Mouse (Mus musculus): ENCODE results near the gene Tmem126a. TPM values are rescaled to one million over a fixed set of nuclear protein-coding genes. Genes with fewer than 3 reads are reported as not detected.
A peak's percentile ranks its signal among the peaks of the same experiment; 100 is the strongest.

Tmem126a gene
- polyA plus RNA-seq (2012; rRNA removed) = 38.7 and 52.9 TPM in 2 replicates

DNA sequence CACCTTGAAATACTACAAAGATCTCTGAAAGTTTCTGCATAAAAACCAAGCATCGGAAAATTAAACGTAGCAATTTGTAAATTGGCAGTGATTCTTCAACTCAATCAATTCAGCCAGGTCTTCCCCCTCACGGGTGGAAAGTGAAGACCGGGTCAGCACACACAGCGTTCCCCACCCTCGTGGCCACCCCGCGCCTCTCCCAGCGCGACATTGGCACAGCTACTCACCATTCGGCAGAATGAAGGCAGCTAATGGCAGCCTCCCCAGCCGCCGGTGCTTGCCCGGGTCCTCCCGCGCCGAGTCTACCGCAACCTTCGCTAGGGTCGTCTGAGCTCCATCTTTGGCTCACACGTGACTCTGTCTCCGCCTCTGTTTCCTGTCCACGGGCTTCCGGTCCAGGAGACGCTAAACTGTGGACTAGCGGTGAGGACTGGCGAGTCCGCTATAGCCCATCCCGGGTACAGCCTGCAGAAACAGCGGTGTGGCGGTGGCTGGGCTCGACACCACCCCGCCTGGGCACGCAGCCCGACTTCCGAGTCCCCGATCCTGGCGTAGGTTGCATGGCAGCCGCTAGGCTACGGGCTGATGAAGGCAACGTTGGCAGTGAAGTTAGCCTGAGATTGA lies at the start of gene Tmem126a:
TSS of gene Tmem126a (minus strand) at position 385 of the 624 bp plus-strand sequence.
- Histone ChIP-seq H3K36me3 (ENCODE audit: control insufficient read depth, insufficient read depth, low read length) (peaks cover 1% of the 10 kb centered on the region; the same call in 1 of the 2 replicates), H3K4me3 (ENCODE audit: insufficient read depth, low read depth, low read length) (peak within 1 kb of the TSS; percentile 67), H3K27ac (ENCODE audit: insufficient read depth, low read depth, low read length) (peak within 1 kb of the TSS; percentile 85), H3K4me1 (ENCODE audit: control insufficient read depth, insufficient read depth, low read length) (peaks cover 8% of the 10 kb centered on the region), H3K27me3 (replicated peaks; ENCODE audit: control insufficient read depth, insufficient read depth, low read length) (no peaks in the 10 kb centered on the region)
- TF ChIP-seq POLR2A (IDR thresholded peaks at IDR 0.05; ENCODE audit: low read depth, low read length) (peak; percentile 84), CTCF (conservative IDR thresholded peaks at IDR 0.05; ENCODE audit: insufficient read depth, insufficient read length, low read depth, low read length) (peak; percentile 35)
- DNase-seq = peak; percentile 95
- under 1% methylated on average over 41 of the region's 41 CpGs for WGBS

DNA sequence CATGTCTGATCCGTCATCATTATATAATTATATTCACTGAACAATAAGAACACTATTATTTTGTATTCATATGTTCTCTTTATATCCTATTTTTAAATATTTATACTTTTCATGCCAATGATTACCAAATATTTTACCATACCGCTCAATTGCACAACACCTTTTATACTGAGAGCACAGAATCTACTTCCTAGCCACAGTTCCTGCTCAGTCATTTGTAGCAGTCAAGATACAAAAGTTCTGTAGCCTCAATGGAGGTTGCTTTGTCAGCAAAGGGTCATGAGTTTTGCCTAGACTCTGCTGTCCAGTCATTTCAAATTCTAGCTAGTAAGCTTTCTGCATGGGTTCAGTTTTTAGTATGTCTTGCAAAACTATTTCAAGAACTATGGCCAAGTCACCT lies 25.6 kb upstream of the Tmem126a start:
- no peaks in the 10 kb centered on the region for H3K27me3 ChIP-seq (replicated peaks; ENCODE audit: control insufficient read depth, insufficient read depth, low read length)
- no peaks in the 10 kb centered on the region for H3K36me3 ChIP-seq (ENCODE audit: control insufficient read depth, insufficient read depth, low read length)
- H3K4me3 ChIP-seq (ENCODE audit: insufficient read depth, low read depth, low read length) = no peak overlapping the region
- no peak for TF ChIP-seq CTCF (conservative IDR thresholded peaks at IDR 0.05; ENCODE audit: insufficient read depth, insufficient read length, low read depth, low read length)
- no peak for TF ChIP-seq POLR2A (IDR thresholded peaks at IDR 0.05; ENCODE audit: low read depth, low read length)
- no peaks in the 10 kb centered on the region for H3K4me1 ChIP-seq (ENCODE audit: control insufficient read depth, insufficient read depth, low read length)
- 85% methylated on average over 2 of the region's 2 CpGs for WGBS
- H3K27ac ChIP-seq (ENCODE audit: insufficient read depth, low read depth, low read length) = no peak overlapping the region
- peak; percentile 34 for DNase-seq

DNA sequence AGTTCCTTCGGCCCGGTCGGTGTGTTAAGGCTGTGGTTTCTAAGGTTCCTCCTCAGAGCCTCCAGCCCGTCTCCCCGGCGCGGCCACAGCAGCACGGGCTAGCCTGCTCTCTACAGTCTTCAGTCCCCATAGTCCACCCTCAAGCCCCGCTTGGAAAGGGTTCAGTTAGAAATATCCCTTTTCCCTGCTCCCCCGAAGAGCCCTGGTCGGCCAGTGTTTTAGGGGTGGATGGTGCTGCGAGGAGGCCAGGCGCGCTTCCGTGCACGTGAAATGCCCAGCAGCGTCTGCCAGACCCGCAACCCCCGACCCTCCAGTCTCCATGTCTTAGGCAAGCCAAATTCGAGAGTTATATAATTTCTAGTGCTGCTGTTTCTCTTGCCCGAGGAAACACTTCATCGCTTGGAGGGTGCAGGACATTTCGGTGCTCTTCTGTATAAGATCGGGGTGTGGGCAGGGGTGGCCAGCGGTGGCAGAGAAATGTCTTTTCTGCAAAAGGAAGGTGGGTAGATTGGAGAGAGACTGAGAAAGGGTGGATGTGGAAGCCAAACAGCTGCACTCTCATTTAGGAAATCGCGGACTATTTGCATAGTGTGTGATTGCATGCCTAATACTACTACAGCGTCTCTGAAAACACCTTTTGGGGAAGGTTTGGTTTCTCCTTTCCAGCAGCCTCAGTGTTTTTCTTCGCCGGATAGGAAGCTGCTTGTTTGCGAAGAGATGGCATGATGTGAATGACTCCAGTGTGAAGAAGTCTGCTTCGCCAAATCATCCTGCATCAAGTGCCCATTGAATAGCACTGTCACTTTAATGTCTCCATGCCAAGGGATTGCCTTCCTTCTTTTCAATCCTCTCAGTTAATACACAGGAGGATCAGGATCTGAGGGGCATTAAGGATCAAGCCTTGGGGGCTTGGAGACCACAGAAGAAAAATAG lies 19.6 kb upstream of the Tmem126a start, which contains the start of gene Dlg2:
TSS of gene Dlg2 (plus strand) at position 360 of the 933 bp plus-strand sequence.
- TF ChIP-seq CTCF (conservative IDR thresholded peaks at IDR 0.05; ENCODE audit: insufficient read depth, insufficient read length, low read depth, low read length) (no peak), POLR2A (IDR thresholded peaks at IDR 0.05; ENCODE audit: low read depth, low read length) (no peak)
- DNase-seq = peak; percentile 34
- peak within 1 kb of the TSS; percentile 81 for H3K27ac ChIP-seq (ENCODE audit: insufficient read depth, low read depth, low read length)
- under 1% methylated on average over 32 of the region's 32 CpGs for whole genome bisulfite sequencing
- H3K27me3 ChIP-seq (replicated peaks; ENCODE audit: control insufficient read depth, insufficient read depth, low read length) = no peaks in the 10 kb centered on the region
- no peaks in the 10 kb centered on the region; the same call in 1 of the 2 replicates for H3K4me1 ChIP-seq (ENCODE audit: control insufficient read depth, insufficient read depth, low read length)
- no peaks in the 10 kb centered on the region for H3K36me3 ChIP-seq (ENCODE audit: control insufficient read depth, insufficient read depth, low read length)
- peak within 1 kb of the TSS; percentile 73 for H3K4me3 ChIP-seq (ENCODE audit: insufficient read depth, low read depth, low read length)

DNA sequence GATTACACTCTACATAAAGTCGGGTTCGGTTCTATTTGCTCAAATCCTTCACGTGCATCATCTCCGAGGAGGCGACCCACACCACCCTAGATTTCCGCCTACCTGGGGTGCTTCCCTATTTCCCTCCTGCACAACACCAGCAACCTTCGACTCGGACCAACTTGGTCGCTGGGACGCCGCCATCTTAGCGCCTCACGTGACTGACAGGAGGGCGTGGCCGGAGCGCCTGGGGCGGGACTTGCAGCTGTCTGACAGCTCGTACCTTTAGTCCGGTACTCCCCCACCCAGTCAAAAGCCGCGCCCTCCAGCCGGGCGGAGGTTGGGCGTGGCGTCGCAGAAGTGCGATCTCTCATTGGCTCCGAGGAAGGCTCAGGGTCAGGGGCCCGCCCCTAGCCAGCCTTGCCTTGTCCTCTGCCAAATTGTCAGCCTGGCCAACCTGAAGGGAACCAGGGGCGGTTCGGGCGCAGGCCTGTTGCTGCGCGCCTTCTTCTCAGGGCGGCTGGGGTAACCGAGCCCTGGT lies 18.8 kb upstream of the Tmem126a start, which contains the start of gene Tmem126b:
TSS of gene Tmem126b (minus strand) at position 209 of the 520 bp plus-strand sequence.
- H3K27ac ChIP-seq (ENCODE audit: insufficient read depth, low read depth, low read length) = peak within 1 kb of the TSS; percentile 81
- peak; percentile 100 for DNase-seq
- no peaks in the 10 kb centered on the region; the same call in 1 of the 2 replicates for H3K4me1 ChIP-seq (ENCODE audit: control insufficient read depth, insufficient read depth, low read length)
- H3K27me3 ChIP-seq (replicated peaks; ENCODE audit: control insufficient read depth, insufficient read depth, low read length) = no peaks in the 10 kb centered on the region
- peak within 1 kb of the TSS; percentile 73 for H3K4me3 ChIP-seq (ENCODE audit: insufficient read depth, low read depth, low read length)
- no peak for TF ChIP-seq CTCF (conservative IDR thresholded peaks at IDR 0.05; ENCODE audit: insufficient read depth, insufficient read length, low read depth, low read length)
- peak; percentile 74 for TF ChIP-seq POLR2A (IDR thresholded peaks at IDR 0.05; ENCODE audit: low read depth, low read length)
- WGBS = under 1% methylated on average over 36 of the region's 36 CpGs
- no peaks in the 10 kb centered on the region for H3K36me3 ChIP-seq (ENCODE audit: control insufficient read depth, insufficient read depth, low read length)

DNA sequence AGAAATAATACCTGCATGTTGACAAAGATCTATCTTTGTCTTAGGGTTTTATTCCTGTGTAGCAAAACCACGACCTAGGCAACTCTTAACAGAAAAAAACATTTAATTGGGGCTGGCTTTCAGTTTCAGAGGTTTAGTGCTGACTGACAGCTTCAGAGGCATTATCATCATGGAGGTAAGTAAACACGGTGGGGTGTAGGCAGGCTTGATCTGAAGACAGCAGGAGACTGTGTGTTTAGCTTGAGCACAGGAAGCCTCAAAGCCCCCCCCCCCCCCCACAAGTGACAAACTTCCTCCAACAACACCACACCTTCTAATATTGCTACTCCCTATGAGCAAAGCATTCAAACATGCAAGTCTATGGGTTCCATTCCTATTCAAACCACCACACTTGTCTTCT lies 16.5 kb upstream of the Tmem126a start:
- WGBS = 72% methylated on average over 2 of the region's 2 CpGs
- Histone ChIP-seq H3K4me1 (ENCODE audit: control insufficient read depth, insufficient read depth, low read length) (no peaks in the 10 kb centered on the region; the same call in 1 of the 2 replicates), H3K4me3 (ENCODE audit: insufficient read depth, low read depth, low read length) (no peak overlapping the region), H3K36me3 (ENCODE audit: control insufficient read depth, insufficient read depth, low read length) (peaks cover 4% of the 10 kb centered on the region), H3K27ac (ENCODE audit: insufficient read depth, low read depth, low read length) (no peak overlapping the region), H3K27me3 (replicated peaks; ENCODE audit: control insufficient read depth, insufficient read depth, low read length) (no peaks in the 10 kb centered on the region)
- TF ChIP-seq POLR2A (IDR thresholded peaks at IDR 0.05; ENCODE audit: low read depth, low read length) (no peak), CTCF (conservative IDR thresholded peaks at IDR 0.05; ENCODE audit: insufficient read depth, insufficient read length, low read depth, low read length) (no peak)
- DNase-seq = no peak

DNA sequence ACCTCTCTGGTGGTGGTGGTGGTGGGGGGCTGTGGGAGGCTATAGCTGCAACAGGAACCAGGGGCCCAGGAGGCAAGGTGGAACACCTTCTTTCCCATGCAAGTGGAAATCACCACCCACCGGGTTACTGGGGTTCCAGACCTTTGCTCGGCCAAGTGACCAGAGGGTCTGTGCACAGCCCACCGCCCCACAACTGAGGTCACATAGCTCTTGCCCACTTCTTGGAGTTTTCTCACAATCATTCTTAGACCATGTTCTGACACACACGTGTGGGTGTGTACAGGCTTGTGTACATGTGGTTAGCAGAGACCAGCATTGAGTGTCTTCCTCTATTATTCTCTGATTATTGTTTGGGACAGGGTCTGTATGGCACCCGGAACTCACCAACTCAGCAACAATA lies 4.4 kb upstream of the Tmem126a start:
- WGBS = 95% methylated on average over 5 of the region's 5 CpGs
- DNase-seq = no peak
- H3K4me3 ChIP-seq (ENCODE audit: insufficient read depth, low read depth, low read length) = no peak overlapping the region
- H3K36me3 ChIP-seq (ENCODE audit: control insufficient read depth, insufficient read depth, low read length) = no peaks in the 10 kb centered on the region
- TF ChIP-seq CTCF (conservative IDR thresholded peaks at IDR 0.05; ENCODE audit: insufficient read depth, insufficient read length, low read depth, low read length) = no peak
- TF ChIP-seq POLR2A (IDR thresholded peaks at IDR 0.05; ENCODE audit: low read depth, low read length) = no peak
- H3K27me3 ChIP-seq (replicated peaks; ENCODE audit: control insufficient read depth, insufficient read depth, low read length) = no peaks in the 10 kb centered on the region
- H3K27ac ChIP-seq (ENCODE audit: insufficient read depth, low read depth, low read length) = no peak overlapping the region
- 0 out of 2 replicates have a peak, but pooled peaks cover 2% of the 10 kb centered on the region for H3K4me1 ChIP-seq (ENCODE audit: control insufficient read depth, insufficient read depth, low read length)

All from kidney, adult 2 months (tissue).